Mouse (Mus musculus): ENCODE data around the gene Cldn6. TPM values are rescaled to one million over a fixed set of nuclear protein-coding genes. Genes with fewer than 3 reads are reported as not detected.

The Cldn6 gene
- polyA plus RNA-seq, 1 experiment from 2014 or later: 23.3 TPM

- 11% methylated on average over 1 of the region's 1 CpGs for WGBS
- ATAC-seq (ENCODE audit: insufficient number of reproducible peaks, low FRiP score, low TSS enrichment, low read depth) (no peak), DNase-seq (ENCODE audit: low spot score) (no peak)
- no peaks in the 10 kb centered on the region for H3K9me3 ChIP-seq (ENCODE audit: control insufficient read depth, low read length)
- no peaks in the 10 kb centered on the region for H3K4me1 ChIP-seq (ENCODE audit: control insufficient read depth, insufficient read depth, low read length)
- H3K27me3 ChIP-seq (ENCODE audit: control insufficient read depth, insufficient read depth, low read length): no peaks in the 10 kb centered on the region
- H3K9ac ChIP-seq (ENCODE audit: low read length): no peak overlapping the region
- H3K4me3 ChIP-seq (ENCODE audit: low read depth, low read length): no peak overlapping the region
- H3K4me2 ChIP-seq (ENCODE audit: low read depth, severe bottlenecking): no peak overlapping the region
- H3K36me3 ChIP-seq (ENCODE audit: control insufficient read depth, insufficient read depth, low read length): no peaks in the 10 kb centered on the region
- H3K27ac ChIP-seq (replicated peaks; ENCODE audit: low read depth, low read length): no peak overlapping the region
Observed at GRCm38 (mm10) chr17:23719455-23719854, 40.4 kb downstream of the Cldn6 start.

DNA sequence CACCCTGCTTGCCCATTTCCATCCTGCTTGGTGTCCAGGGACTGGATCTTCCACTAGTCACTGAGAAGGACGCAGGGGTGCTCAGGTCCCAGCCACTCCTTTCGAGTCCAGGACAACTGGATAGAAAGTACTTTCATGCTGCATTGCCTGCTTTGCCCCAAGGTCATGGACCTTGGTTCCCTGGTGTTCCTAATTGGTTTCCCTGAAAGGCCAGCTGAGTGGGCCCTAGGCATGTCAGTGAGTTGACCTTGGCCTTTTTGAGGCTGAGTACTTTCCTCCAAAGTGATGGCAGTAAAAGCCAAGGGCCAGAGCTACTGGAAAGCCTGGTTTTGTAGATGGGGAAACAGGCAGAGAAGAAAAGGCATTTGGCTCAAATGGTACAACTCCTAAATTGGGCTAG, 42.8 kb downstream of the Cldn6 start:
- H3K4me2 ChIP-seq (ENCODE audit: low read depth, severe bottlenecking): no peak overlapping the region
- H3K4me1 ChIP-seq (ENCODE audit: control insufficient read depth, insufficient read depth, low read length): no peaks in the 10 kb centered on the region
- H3K36me3 ChIP-seq (ENCODE audit: control insufficient read depth, insufficient read depth, low read length): no peaks in the 10 kb centered on the region
- H3K27ac ChIP-seq (replicated peaks; ENCODE audit: low read depth, low read length): no peak overlapping the region
- H3K27me3 ChIP-seq (ENCODE audit: control insufficient read depth, insufficient read depth, low read length): no peaks in the 10 kb centered on the region
- no peak overlapping the region for H3K9ac ChIP-seq (ENCODE audit: low read length)
- H3K9me3 ChIP-seq (ENCODE audit: control insufficient read depth, low read length): no peaks in the 10 kb centered on the region
- 80% methylated on average over 2 of the region's 2 CpGs for WGBS
- ATAC-seq (ENCODE audit: insufficient number of reproducible peaks, low FRiP score, low TSS enrichment, low read depth) (no peak), DNase-seq (ENCODE audit: low spot score) (no peak)
- H3K4me3 ChIP-seq (ENCODE audit: low read depth, low read length): no peak overlapping the region

- ATAC-seq (ENCODE audit: insufficient number of reproducible peaks, low FRiP score, low TSS enrichment, low read depth) (no peak), DNase-seq (ENCODE audit: low spot score) (no peak)
- no peak within 1 kb of the TSS for H3K27ac ChIP-seq (replicated peaks; ENCODE audit: low read depth, low read length)
- no peak within 1 kb of the TSS for H3K4me3 ChIP-seq (ENCODE audit: low read depth, low read length)
- H3K9ac ChIP-seq (ENCODE audit: low read length): no peak within 1 kb of the TSS
- no peak within 1 kb of the TSS for H3K4me2 ChIP-seq (ENCODE audit: low read depth, severe bottlenecking)
- peaks cover 4% of the 10 kb centered on the region for H3K4me1 ChIP-seq (ENCODE audit: control insufficient read depth, insufficient read depth, low read length)
- no peaks in the 10 kb centered on the region for H3K36me3 ChIP-seq (ENCODE audit: control insufficient read depth, insufficient read depth, low read length)
- WGBS: 67% methylated on average over 7 of the region's 7 CpGs
- H3K9me3 ChIP-seq (ENCODE audit: control insufficient read depth, low read length): no peaks in the 10 kb centered on the region
- H3K27me3 ChIP-seq (ENCODE audit: control insufficient read depth, insufficient read depth, low read length): no peaks in the 10 kb centered on the region
Observed at GRCm38 (mm10) chr17:23722376-23723125, 43.5 kb downstream of the Cldn6 start, which contains the start of gene 1520401A03Rik. TSS of gene 1520401A03Rik (minus strand) at chr17:23722783.

DNA sequence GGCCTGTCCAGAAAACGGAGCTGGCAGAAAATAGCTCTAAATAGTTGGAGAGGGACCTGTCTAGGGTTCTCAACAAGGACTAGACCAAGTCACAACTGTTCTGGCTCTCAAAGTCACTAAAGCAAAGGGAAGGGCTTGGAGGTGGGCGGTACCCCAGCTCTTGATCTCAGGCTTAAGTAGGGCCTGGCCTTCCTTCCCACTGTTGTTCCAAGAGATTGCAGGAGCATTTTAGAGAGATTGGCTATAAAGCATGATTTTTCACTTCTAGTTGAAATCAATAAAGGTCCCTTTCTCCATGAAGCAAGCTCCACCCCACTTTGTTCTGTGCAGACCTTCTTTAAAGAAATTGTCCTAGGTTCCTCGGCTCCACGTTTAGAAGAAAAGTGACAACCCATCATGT, 46.4 kb downstream of the Cldn6 start:
- ATAC-seq (ENCODE audit: insufficient number of reproducible peaks, low FRiP score, low TSS enrichment, low read depth) (no peak), DNase-seq (ENCODE audit: low spot score) (no peak)
- 64% methylated on average over 4 of the region's 4 CpGs for WGBS
- H3K4me2 ChIP-seq (ENCODE audit: low read depth, severe bottlenecking): peak overlapping the region; percentile 69
- no peak overlapping the region for H3K27ac ChIP-seq (replicated peaks; ENCODE audit: low read depth, low read length)
- peak overlapping the region; percentile 87; the same call in 1 of the 2 replicates for H3K4me3 ChIP-seq (ENCODE audit: low read depth, low read length)
- no peaks in the 10 kb centered on the region for H3K9me3 ChIP-seq (ENCODE audit: control insufficient read depth, low read length)
- H3K36me3 ChIP-seq (ENCODE audit: control insufficient read depth, insufficient read depth, low read length): no peaks in the 10 kb centered on the region
- H3K9ac ChIP-seq (ENCODE audit: low read length): peak overlapping the region; percentile 65; the same call in 1 of the 2 replicates
- H3K4me1 ChIP-seq (ENCODE audit: control insufficient read depth, insufficient read depth, low read length): peaks cover 4% of the 10 kb centered on the region
- no peaks in the 10 kb centered on the region for H3K27me3 ChIP-seq (ENCODE audit: control insufficient read depth, insufficient read depth, low read length)

- H3K36me3 ChIP-seq (ENCODE audit: control insufficient read depth, insufficient read depth, low read length): no peaks in the 10 kb centered on the region
- H3K9ac ChIP-seq (ENCODE audit: low read length): peak within 1 kb of the TSS; percentile 76
- 3% methylated on average over 61 of the region's 73 CpGs for WGBS
- H3K9me3 ChIP-seq (ENCODE audit: control insufficient read depth, low read length): no peaks in the 10 kb centered on the region
- H3K27me3 ChIP-seq (ENCODE audit: control insufficient read depth, insufficient read depth, low read length): no peaks in the 10 kb centered on the region
- DNase-seq (ENCODE audit: low spot score) (peak; percentile 96), ATAC-seq (ENCODE audit: insufficient number of reproducible peaks, low FRiP score, low TSS enrichment, low read depth) (peak; percentile 91)
- peak within 1 kb of the TSS; percentile 61; the same call in 1 of the 2 replicates for H3K27ac ChIP-seq (replicated peaks; ENCODE audit: low read depth, low read length)
- H3K4me3 ChIP-seq (ENCODE audit: low read depth, low read length): peak within 1 kb of the TSS; percentile 87
- peaks cover 4% of the 10 kb centered on the region for H3K4me1 ChIP-seq (ENCODE audit: control insufficient read depth, insufficient read depth, low read length)
- H3K4me2 ChIP-seq (ENCODE audit: low read depth, severe bottlenecking): peak within 1 kb of the TSS; percentile 69
Observed at GRCm38 (mm10) chr17:23725999-23726757, 47.1 kb downstream of the Cldn6 start, which contains the start of gene Pkmyt1. TSS of gene Pkmyt1 (plus strand) at chr17:23726336.

- WGBS: under 1% methylated on average over 19 of the region's 20 CpGs
- peak overlapping the region; percentile 87 for H3K4me3 ChIP-seq (ENCODE audit: low read depth, low read length)
- peak; percentile 83 for ATAC-seq (ENCODE audit: insufficient number of reproducible peaks, low FRiP score, low TSS enrichment, low read depth)
Observed at GRCm38 (mm10) chr17:23726758-23727142, 47.7 kb downstream of the Cldn6 start.

GRCm38 (mm10) chr17:23730441-23730840, 51.4 kb downstream of the Cldn6 start:
- H3K27me3 ChIP-seq (ENCODE audit: control insufficient read depth, insufficient read depth, low read length): no peaks in the 10 kb centered on the region
- no peak overlapping the region for H3K27ac ChIP-seq (replicated peaks; ENCODE audit: low read depth, low read length)
- H3K36me3 ChIP-seq (ENCODE audit: control insufficient read depth, insufficient read depth, low read length): peaks cover 4% of the 10 kb centered on the region; the same call in 1 of the 2 replicates
- H3K9me3 ChIP-seq (ENCODE audit: control insufficient read depth, low read length): no peaks in the 10 kb centered on the region
- peaks cover 4% of the 10 kb centered on the region for H3K4me1 ChIP-seq (ENCODE audit: control insufficient read depth, insufficient read depth, low read length)
- H3K4me2 ChIP-seq (ENCODE audit: low read depth, severe bottlenecking): no peak overlapping the region
- WGBS: 41% methylated on average over 1 of the region's 1 CpGs
- H3K4me3 ChIP-seq (ENCODE audit: low read depth, low read length): no peak overlapping the region
- ATAC-seq (ENCODE audit: insufficient number of reproducible peaks, low FRiP score, low TSS enrichment, low read depth) (no peak), DNase-seq (ENCODE audit: low spot score) (no peak)
- no peak overlapping the region for H3K9ac ChIP-seq (ENCODE audit: low read length)

More at GRCm38 (mm10) chr17:23726758-23727142, 47.7 kb downstream of the Cldn6 start:
- no peaks in the 10 kb centered on the region for H3K27me3 ChIP-seq (ENCODE audit: control insufficient read depth, insufficient read depth, low read length)
- H3K9me3 ChIP-seq (ENCODE audit: control insufficient read depth, low read length): no peaks in the 10 kb centered on the region
- H3K27ac ChIP-seq (replicated peaks; ENCODE audit: low read depth, low read length): peak overlapping the region; percentile 61; the same call in 1 of the 2 replicates
- peak overlapping the region; percentile 76 for H3K9ac ChIP-seq (ENCODE audit: low read length)
- peak; percentile 79 for DNase-seq (ENCODE audit: low spot score)
- H3K4me1 ChIP-seq (ENCODE audit: control insufficient read depth, insufficient read depth, low read length): peaks cover 4% of the 10 kb centered on the region
- no peaks in the 10 kb centered on the region for H3K36me3 ChIP-seq (ENCODE audit: control insufficient read depth, insufficient read depth, low read length)
- H3K4me2 ChIP-seq (ENCODE audit: low read depth, severe bottlenecking): peak overlapping the region; percentile 69

Measured in limb, embryonic 11.5 days (tissue).